Mouse (Mus musculus): ENCODE measurements around the gene Arhgef3. TPM values are rescaled to one million over a fixed set of nuclear protein-coding genes. Genes with fewer than 3 reads are reported as not detected.

The Arhgef3 gene
- polyA plus RNA-seq, 1 experiment from 2014 or later, result 8.6 TPM

GRCm38 (mm10) chr14:27308761-27309160 lies 194.1 kb downstream of the Arhgef3 start:
- Histone ChIP-seq H3K27ac (no peak overlapping the region), H3K9me3 (no peaks in the 10 kb centered on the region), H3K4me3 (no peak overlapping the region), H3K36me3 (no peaks in the 10 kb centered on the region), H3K27me3 (ENCODE audit: insufficient read depth, poor library complexity, severe bottlenecking) (no peaks in the 10 kb centered on the region), H3K4me1 (no peaks in the 10 kb centered on the region)
- DNase-seq (ENCODE audit: low spot score), result no peak
- WGBS, result 80% methylated on average over 3 of the region's 3 CpGs

GRCm38 (mm10) chr14:27310559-27311242 lies 196.0 kb downstream of the Arhgef3 start:
- no peak overlapping the region for H3K4me3 ChIP-seq
- H3K9me3 ChIP-seq, result no peaks in the 10 kb centered on the region
- H3K27me3 ChIP-seq (ENCODE audit: insufficient read depth, poor library complexity, severe bottlenecking), result no peaks in the 10 kb centered on the region
- H3K4me1 ChIP-seq, result no peaks in the 10 kb centered on the region
- WGBS, result 73% methylated on average over 4 of the region's 4 CpGs
- DNase-seq (ENCODE audit: low spot score), result no peak
- H3K27ac ChIP-seq, result no peak overlapping the region
- H3K36me3 ChIP-seq, result no peaks in the 10 kb centered on the region

GRCm38 (mm10) chr14:27312380-27312779 lies 197.7 kb downstream of the Arhgef3 start:
- H3K27ac ChIP-seq, result no peak overlapping the region
- no peak for DNase-seq (ENCODE audit: low spot score)
- no peaks in the 10 kb centered on the region for H3K36me3 ChIP-seq
- no peaks in the 10 kb centered on the region for H3K4me1 ChIP-seq
- H3K9me3 ChIP-seq, result no peaks in the 10 kb centered on the region
- H3K27me3 ChIP-seq (ENCODE audit: insufficient read depth, poor library complexity, severe bottlenecking), result no peaks in the 10 kb centered on the region
- H3K4me3 ChIP-seq, result no peak overlapping the region
- 77% methylated on average over 1 of the region's 1 CpGs for WGBS

- no peak for DNase-seq (ENCODE audit: low spot score)
- H3K9me3 ChIP-seq, result no peaks in the 10 kb centered on the region
- 75% methylated on average over 6 of the region's 6 CpGs for WGBS
Observed at GRCm38 (mm10) chr14:27315737-27316136, 201.0 kb downstream of the Arhgef3 start.

GRCm38 (mm10) chr14:27317146-27317545 lies 202.4 kb downstream of the Arhgef3 start:
- Histone ChIP-seq H3K27ac (no peak overlapping the region), H3K36me3 (no peaks in the 10 kb centered on the region), H3K4me3 (no peak overlapping the region), H3K4me1 (peaks cover 29% of the 10 kb centered on the region), H3K27me3 (ENCODE audit: insufficient read depth, poor library complexity, severe bottlenecking) (no peaks in the 10 kb centered on the region), H3K9me3 (no peaks in the 10 kb centered on the region)
- DNase-seq (ENCODE audit: low spot score), result no peak
- 78% methylated on average over 8 of the region's 8 CpGs for WGBS

More at GRCm38 (mm10) chr14:27315737-27316136, 201.0 kb downstream of the Arhgef3 start:
- no peaks in the 10 kb centered on the region for H3K36me3 ChIP-seq
- H3K4me3 ChIP-seq, result no peak overlapping the region
- H3K27ac ChIP-seq, result no peak overlapping the region
- H3K4me1 ChIP-seq, result peaks cover 25% of the 10 kb centered on the region
- no peaks in the 10 kb centered on the region for H3K27me3 ChIP-seq (ENCODE audit: insufficient read depth, poor library complexity, severe bottlenecking)

- H3K36me3 ChIP-seq, result no peaks in the 10 kb centered on the region
- peaks cover 33% of the 10 kb centered on the region for H3K4me1 ChIP-seq
- no peak overlapping the region for H3K4me3 ChIP-seq
- 45% methylated on average over 7 of the region's 7 CpGs for WGBS
- DNase-seq (ENCODE audit: low spot score), result no peak
- peak overlapping the region; percentile 59 for H3K27ac ChIP-seq
- no peaks in the 10 kb centered on the region for H3K9me3 ChIP-seq
- H3K27me3 ChIP-seq (ENCODE audit: insufficient read depth, poor library complexity, severe bottlenecking), result no peaks in the 10 kb centered on the region
Observed at GRCm38 (mm10) chr14:27319386-27319785, 204.7 kb downstream of the Arhgef3 start.

GRCm38 (mm10) chr14:27322041-27322440 lies 207.3 kb downstream of the Arhgef3 start:
- Histone ChIP-seq H3K4me3 (no peak overlapping the region), H3K9me3 (no peaks in the 10 kb centered on the region), H3K27me3 (ENCODE audit: insufficient read depth, poor library complexity, severe bottlenecking) (no peaks in the 10 kb centered on the region), H3K4me1 (peaks cover 33% of the 10 kb centered on the region), H3K36me3 (no peaks in the 10 kb centered on the region), H3K27ac (no peak overlapping the region)
- DNase-seq (ENCODE audit: low spot score), result peak; percentile 60
- 55% methylated on average over 4 of the region's 4 CpGs for WGBS

GRCm38 (mm10) chr14:27324689-27325088 lies 210.0 kb downstream of the Arhgef3 start:
- Histone ChIP-seq H3K36me3 (no peaks in the 10 kb centered on the region), H3K4me1 (peaks cover 14% of the 10 kb centered on the region), H3K27ac (no peak overlapping the region), H3K9me3 (no peaks in the 10 kb centered on the region), H3K27me3 (ENCODE audit: insufficient read depth, poor library complexity, severe bottlenecking) (no peaks in the 10 kb centered on the region), H3K4me3 (no peak overlapping the region)
- no peak for DNase-seq (ENCODE audit: low spot score)
- WGBS, result 78% methylated on average over 7 of the region's 7 CpGs

GRCm38 (mm10) chr14:27325537-27325936 lies 210.8 kb downstream of the Arhgef3 start:
- H3K36me3 ChIP-seq, result no peaks in the 10 kb centered on the region
- DNase-seq (ENCODE audit: low spot score), result no peak
- no peak overlapping the region for H3K4me3 ChIP-seq
- peaks cover 9% of the 10 kb centered on the region; the same call in 1 of the 2 replicates for H3K4me1 ChIP-seq
- WGBS, result 80% methylated on average over 6 of the region's 6 CpGs
- no peak overlapping the region for H3K27ac ChIP-seq
- H3K9me3 ChIP-seq, result no peaks in the 10 kb centered on the region
- H3K27me3 ChIP-seq (ENCODE audit: insufficient read depth, poor library complexity, severe bottlenecking), result no peaks in the 10 kb centered on the region

GRCm38 (mm10) chr14:27327862-27328261 lies 213.2 kb downstream of the Arhgef3 start:
- H3K36me3 ChIP-seq, result no peaks in the 10 kb centered on the region
- no peak overlapping the region for H3K4me3 ChIP-seq
- no peak for DNase-seq (ENCODE audit: low spot score)
- no peaks in the 10 kb centered on the region for H3K27me3 ChIP-seq (ENCODE audit: insufficient read depth, poor library complexity, severe bottlenecking)
- H3K9me3 ChIP-seq, result no peaks in the 10 kb centered on the region
- no peaks in the 10 kb centered on the region for H3K4me1 ChIP-seq
- no peak overlapping the region for H3K27ac ChIP-seq
- WGBS, result 74% methylated on average over 3 of the region's 3 CpGs

GRCm38 (mm10) chr14:27328952-27329351 lies 214.3 kb downstream of the Arhgef3 start:
- no peaks in the 10 kb centered on the region for H3K36me3 ChIP-seq
- DNase-seq (ENCODE audit: low spot score), result no peak
- no peaks in the 10 kb centered on the region for H3K4me1 ChIP-seq
- no peaks in the 10 kb centered on the region for H3K9me3 ChIP-seq
- 87% methylated on average over 3 of the region's 3 CpGs for WGBS
- peaks cover 5% of the 10 kb centered on the region for H3K27me3 ChIP-seq (ENCODE audit: insufficient read depth, poor library complexity, severe bottlenecking)
- no peak overlapping the region for H3K4me3 ChIP-seq
- H3K27ac ChIP-seq, result no peak overlapping the region

- Histone ChIP-seq H3K36me3 (no peaks in the 10 kb centered on the region), H3K27ac (no peak overlapping the region), H3K9me3 (no peaks in the 10 kb centered on the region), H3K4me1 (peaks cover 14% of the 10 kb centered on the region), H3K27me3 (ENCODE audit: insufficient read depth, poor library complexity, severe bottlenecking) (peaks cover 9% of the 10 kb centered on the region), H3K4me3 (no peak overlapping the region)
- DNase-seq (ENCODE audit: low spot score), result no peak
- WGBS, result 72% methylated on average over 10 of the region's 10 CpGs
Observed at GRCm38 (mm10) chr14:27331490-27332035, 216.9 kb downstream of the Arhgef3 start.

- Histone ChIP-seq H3K27ac (no peak overlapping the region; the same call in 1 of the 2 replicates), H3K4me3 (no peak overlapping the region), H3K36me3 (no peaks in the 10 kb centered on the region), H3K4me1 (peaks cover 20% of the 10 kb centered on the region), H3K9me3 (no peaks in the 10 kb centered on the region), H3K27me3 (ENCODE audit: insufficient read depth, poor library complexity, severe bottlenecking) (peaks cover 18% of the 10 kb centered on the region)
- 55% methylated on average over 4 of the region's 4 CpGs for WGBS
- no peak for DNase-seq (ENCODE audit: low spot score)
Observed at GRCm38 (mm10) chr14:27332359-27332987, 217.8 kb downstream of the Arhgef3 start.

All from heart, embryonic 10.5 days (tissue).